ENCODE assay signal across 12 mouse cellular contexts in genomic region chr2:124848812-124849211, GRCm38 (mm10).
DNase-seq lines count a peak whose midpoint lies in the region; ATAC-seq and TF ChIP-seq lines count a peak whose summit lies in the region.
"Had no signal": no experiment of that assay in that cellular context is flagged by ENCODE, and none has a peak within 500 bp of the region (broad histone marks: within the 10 kb centered on the region; RNA-seq: fewer than 3 reads in every experiment).

No protein-coding gene starts in this region.

- no peaks in the 10 kb centered on the region for H3K27me3 ChIP-seq in heart, embryonic 13.5 days (replicated peaks)
- no peaks in the 10 kb centered on the region for H3K27me3 ChIP-seq in hindbrain, postnatal 0 days (ENCODE audit: insufficient read depth, low read length)
- H3K27me3 ChIP-seq in forebrain, embryonic 11.5 days (ENCODE audit: control insufficient read depth, insufficient read depth, low read length): no peaks in the 10 kb centered on the region
- H3K27me3 ChIP-seq: embryonic facial prominence, embryonic 13.5 days; limb, embryonic 12.5 days had no signal

- TF ChIP-seq CTCF in hindbrain, postnatal 0 days (IDR thresholded peaks at IDR 0.05; ENCODE audit: low read depth): no peak

- peak overlapping the region; percentile 61 for H3K27ac ChIP-seq in heart, embryonic 13.5 days (replicated peaks)
- H3K27ac ChIP-seq in hindbrain, postnatal 0 days: no peak overlapping the region
- no peak overlapping the region for H3K27ac ChIP-seq in forebrain, embryonic 11.5 days (ENCODE audit: low read depth, low read length)
- H3K27ac ChIP-seq: embryonic facial prominence, embryonic 13.5 days; limb, embryonic 12.5 days had no signal

- WGBS in heart, embryonic 13.5 days: 68% methylated on average over 4 of the region's 4 CpGs
- WGBS in hindbrain, postnatal 0 days: 83% methylated on average over 4 of the region's 4 CpGs
- 90% methylated on average over 4 of the region's 4 CpGs for WGBS in forebrain, embryonic 11.5 days

- peaks cover 5% of the 10 kb centered on the region for H3K4me1 ChIP-seq in heart, embryonic 13.5 days
- H3K4me1 ChIP-seq in hindbrain, postnatal 0 days (ENCODE audit: insufficient read depth, low read length): no peaks in the 10 kb centered on the region
- H3K4me1 ChIP-seq in forebrain, embryonic 11.5 days (replicated peaks; ENCODE audit: control insufficient read depth, insufficient read depth, low read length): no peaks in the 10 kb centered on the region
- H3K4me1 ChIP-seq: embryonic facial prominence, embryonic 13.5 days; limb, embryonic 12.5 days had no signal

- H3K36me3 ChIP-seq in heart, embryonic 13.5 days: no peaks in the 10 kb centered on the region
- H3K36me3 ChIP-seq in hindbrain, postnatal 0 days (ENCODE audit: insufficient read depth, low read length): no peaks in the 10 kb centered on the region
- no peaks in the 10 kb centered on the region for H3K36me3 ChIP-seq in forebrain, embryonic 11.5 days (ENCODE audit: control insufficient read depth, insufficient read depth, low read length)
- H3K36me3 ChIP-seq: embryonic facial prominence, embryonic 13.5 days; limb, embryonic 12.5 days had no signal

- no peak overlapping the region for H3K9ac ChIP-seq in heart, embryonic 13.5 days
- no peak overlapping the region for H3K9ac ChIP-seq in hindbrain, postnatal 0 days (replicated peaks; ENCODE audit: low read length)
- no peak overlapping the region for H3K9ac ChIP-seq in forebrain, embryonic 11.5 days (ENCODE audit: low read length)
- H3K9ac ChIP-seq: embryonic facial prominence, embryonic 13.5 days; limb, embryonic 12.5 days had no signal

- ATAC-seq in heart, embryonic 13.5 days (ENCODE audit: extremely low read depth, insufficient number of reproducible peaks, low FRiP score, low TSS enrichment): no peak
- no peak for ATAC-seq in hindbrain, postnatal 0 days
- ATAC-seq in forebrain, embryonic 11.5 days (replicated peaks; ENCODE audit: low FRiP score): no peak
- ATAC-seq: hindbrain, embryonic 16.5 days had no signal

- H3K4me2 ChIP-seq in heart, embryonic 13.5 days: no peak overlapping the region
- no peak overlapping the region for H3K4me2 ChIP-seq in hindbrain, postnatal 0 days (ENCODE audit: low read depth, low read length)
- H3K4me2 ChIP-seq in forebrain, embryonic 11.5 days (ENCODE audit: low read depth, low read length, severe bottlenecking): no peak overlapping the region
- H3K4me2 ChIP-seq: embryonic facial prominence, embryonic 13.5 days; limb, embryonic 12.5 days had no signal

- H3K9me3 ChIP-seq in heart, embryonic 13.5 days: no peaks in the 10 kb centered on the region
- H3K9me3 ChIP-seq in hindbrain, postnatal 0 days (ENCODE audit: low read length): no peaks in the 10 kb centered on the region
- no peaks in the 10 kb centered on the region for H3K9me3 ChIP-seq in forebrain, embryonic 11.5 days (ENCODE audit: control insufficient read depth, low read length)
- H3K9me3 ChIP-seq: embryonic facial prominence, embryonic 13.5 days; limb, embryonic 12.5 days had no signal

- no peak overlapping the region for H3K4me3 ChIP-seq in heart, embryonic 13.5 days
- H3K4me3 ChIP-seq in hindbrain, postnatal 0 days (ENCODE audit: low read length): no peak overlapping the region
- no peak overlapping the region for H3K4me3 ChIP-seq in forebrain, embryonic 11.5 days (ENCODE audit: low read depth, low read length)
- H3K4me3 ChIP-seq: embryonic facial prominence, embryonic 13.5 days; limb, embryonic 12.5 days had no signal

- DNase-seq in 3134 (ENCODE audit: extremely low read depth, insufficient read length, low spot score) (peak; percentile 66), NIH3T3 (ENCODE audit: low read depth) (peak; percentile 72)
- DNase-seq in kidney, postnatal 14 days: peak; percentile 62
- DNase-seq in hindbrain, postnatal 0 days (ENCODE audit: low spot score): no peak
- DNase-seq in spleen, postnatal 10 days (ENCODE audit: low spot score in 2 of 2): no peak
- no peak for DNase-seq in layer of hippocampus, adult 9-11 months
- no peak for DNase-seq in forebrain, embryonic 11.5 days (ENCODE audit: low spot score)
- DNase-seq: thymus, postnatal 14 days had no signal

Comparison
In these comparisons a context has a peak if more than half of its experiments do, and no peak if none do; other contexts are left out.
1. DNase-seq: peak in 3134 (single experiment), NIH3T3 (single experiment) and kidney, postnatal 14 days (single experiment); none in hindbrain, postnatal 0 days (single experiment), spleen, postnatal 10 days (0 of 2), layer of hippocampus, adult 9-11 months (single experiment) and forebrain, embryonic 11.5 days (single experiment).